Mouse (Mus musculus) testis, adult 2 months (tissue): ENCODE results near the gene Cyp2c23.

Source experiments
- CTCF ChIP-seq: fragments of 200-500 bp; IDR thresholded peaks from 2 replicates; pipeline ENCODE4 v1.5.1; 2012; ENCODE audit warnings: low read depth, mild to moderate bottlenecking, inconsistent platforms, low read length, moderate library complexity; ENCODE audit not compliant: control insufficient read depth, insufficient read depth, insufficient replicate concordance
- POLR2A ChIP-seq: fragments of 200-500 bp; IDR thresholded peaks from 2 replicates; pipeline ENCODE4 v1.6.1; 2012; ENCODE audit warnings: low read depth, mild to moderate bottlenecking, inconsistent platforms, low read length, moderate library complexity; ENCODE audit not compliant: control insufficient read depth

GRCm38 (mm10) chr19:43957402-43957801, 71.6 kb downstream of the Cyp2c23 start:
- no peak for TF ChIP-seq POLR2A
- TF ChIP-seq CTCF = no peak
